Mouse (Mus musculus) heart, embryonic 14.5 days (tissue): ENCODE data around the gene Scn2a. TPM values are rescaled to one million over a fixed set of nuclear protein-coding genes. Genes with fewer than 3 reads are reported as not detected.

ENCODE experiments used
- ATAC-seq: fragments of 200-750 bp; cut with Nextera tagmentation; 2 replicates; pipeline ENCODE4 v1.8.0; 2017; ENCODE audit warnings: low read depth, moderate TSS enrichment; ENCODE audit not compliant: insufficient number of reproducible peaks, insufficient read depth, low FRiP score
- H3K27ac ChIP-seq, 2 experiments: fragments of 200-500 bp in 1 of 2; fragments of 300-500 bp in 1 of 2; sonication (generic) in 1 of 2; replicated peaks in 1 of 2; 2 replicates each; pipeline ENCODE4 v1.5.1; 2012 to 2014; ENCODE audit warnings: low read depth in 2 of 2, low read length in 2 of 2, control low read depth in 1 of 2, mild to moderate bottlenecking in 1 of 2, mixed read lengths in 1 of 2; ENCODE audit not compliant: control insufficient read depth in 1 of 2, insufficient read depth in 1 of 2
- H3K27me3 ChIP-seq: fragments of 300-500 bp; sonication (generic); 2 replicates; pipeline ENCODE4 v1.6.1; 2014; ENCODE audit warnings: mild to moderate bottlenecking, low read length, control low read depth; ENCODE audit not compliant: control insufficient read depth, insufficient read depth
- H3K36me3 ChIP-seq: fragments of 300-500 bp; sonication (generic); 2 replicates; pipeline ENCODE4 v1.6.1; 2014; ENCODE audit warnings: mild to moderate bottlenecking, control low read depth, low read length, mixed read lengths; ENCODE audit not compliant: control insufficient read depth, insufficient read depth
- H3K4me1 ChIP-seq, 2 experiments: fragments of 200-500 bp in 1 of 2; fragments of 300-500 bp in 1 of 2; sonication (generic) in 1 of 2; 2 replicates each; pipeline ENCODE4 v1.6.1; 2012 to 2014; ENCODE audit warnings: low read length in 2 of 2, control low read depth in 1 of 2, mixed read lengths in 1 of 2; ENCODE audit not compliant: control insufficient read depth in 2 of 2, insufficient read depth in 2 of 2
- H3K4me2 ChIP-seq: fragments of 300-500 bp; sonication (generic); 2 replicates; pipeline ENCODE4 v1.6.1; 2014; ENCODE audit warnings: mild to moderate bottlenecking, low read length
- H3K4me3 ChIP-seq, 2 experiments: fragments of 200-500 bp in 1 of 2; fragments of 300-500 bp in 1 of 2; sonication (generic) in 1 of 2; 2 replicates each; pipeline ENCODE4 v1.5.1; 2012 to 2014; ENCODE audit warnings: low read length in 2 of 2, mild to moderate bottlenecking in 2 of 2, control low read depth in 1 of 2, low read depth in 1 of 2, moderate library complexity in 1 of 2; ENCODE audit not compliant: control insufficient read depth in 1 of 2, insufficient read depth in 1 of 2
- H3K9ac ChIP-seq: fragments of 300-500 bp; sonication (generic); 2 replicates; pipeline ENCODE4 v1.6.1; 2014; ENCODE audit warnings: mild to moderate bottlenecking, low read length
- H3K9me3 ChIP-seq: fragments of 300-500 bp; sonication (generic); 2 replicates; pipeline ENCODE4 v1.6.1; 2016; ENCODE audit warnings: low read length, control low read depth; ENCODE audit not compliant: control insufficient read depth
- WGBS: fragments of 180-500 bp; shearing (Covaris S2); extraction: QIAGEN DNeasy Blood & Tissue Kit; methylation state at CpG from one replicate; pipeline ENCODE4 v1.1.7; 2014; 5-methylcytosine and 5-hydroxymethylcytosine counted together
- polyA plus RNA-seq: library from polyadenylated mRNA; unstranded; fragments of >200 nt; fragmentation: Nextera tagmentation; extraction: Ambion mirVana; gene quantifications from 2 replicates; pipeline ENCODE4 v1.2.1, GENCODE M21; 2014

Scn2a gene
- polyA plus RNA-seq, 1 experiment from 2014 or later = 1.4 TPM

DNA sequence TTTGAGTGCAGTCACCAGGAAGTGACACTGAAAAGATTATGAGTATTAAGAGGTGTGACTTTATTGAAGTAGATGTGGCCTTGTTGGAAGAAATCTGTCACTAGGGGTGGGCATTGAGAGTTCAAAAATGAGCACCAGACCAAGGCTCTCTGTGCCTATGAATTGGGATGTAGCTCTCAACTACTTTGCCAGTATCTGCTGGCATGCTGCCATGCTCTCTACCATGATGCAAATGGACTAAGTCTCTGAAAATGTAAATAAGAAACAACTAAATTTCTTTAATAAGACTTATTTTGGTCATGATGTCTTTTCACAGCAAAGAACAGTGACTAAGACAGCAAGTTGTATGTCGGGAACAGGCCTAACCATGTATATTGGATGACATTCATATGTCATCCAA lies 79.7 kb downstream of the Scn2a start:
- no peak for ATAC-seq
- WGBS = 84% methylated on average over 1 of the region's 1 CpGs
- Histone ChIP-seq H3K36me3 (no peaks in the 10 kb centered on the region), H3K27ac (no peak overlapping the region), H3K4me1 (no peaks in the 10 kb centered on the region), H3K4me3 (no peak overlapping the region), H3K9me3 (no peaks in the 10 kb centered on the region), H3K9ac (no peak overlapping the region), H3K4me2 (no peak overlapping the region), H3K27me3 (no peaks in the 10 kb centered on the region)

DNA sequence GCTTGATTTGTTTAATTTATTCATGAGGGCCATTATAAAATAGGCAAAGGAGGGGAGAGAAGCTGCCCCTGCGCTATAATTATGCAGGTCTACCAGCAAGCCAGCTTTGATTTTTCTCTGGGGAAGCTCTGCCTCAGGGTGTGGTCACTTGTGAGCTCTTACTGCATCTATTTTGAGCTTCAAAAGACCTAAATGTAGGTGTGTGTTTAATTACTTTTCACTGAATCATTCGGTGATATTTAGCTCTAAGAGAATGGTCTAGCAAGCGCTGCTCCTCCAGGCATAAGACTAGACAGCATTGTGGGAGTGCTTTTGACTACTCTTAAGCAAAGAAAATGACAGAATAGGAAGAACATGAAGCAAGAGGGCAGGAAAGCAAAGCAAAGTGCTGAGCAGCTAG lies 80.6 kb downstream of the Scn2a start:
- Histone ChIP-seq H3K9ac (no peak overlapping the region), H3K4me3 (no peak overlapping the region), H3K9me3 (no peaks in the 10 kb centered on the region), H3K27ac (no peak overlapping the region), H3K36me3 (no peaks in the 10 kb centered on the region), H3K4me1 (no peaks in the 10 kb centered on the region), H3K27me3 (no peaks in the 10 kb centered on the region), H3K4me2 (no peak overlapping the region)
- WGBS = 87% methylated on average over 3 of the region's 3 CpGs
- no peak for ATAC-seq

DNA sequence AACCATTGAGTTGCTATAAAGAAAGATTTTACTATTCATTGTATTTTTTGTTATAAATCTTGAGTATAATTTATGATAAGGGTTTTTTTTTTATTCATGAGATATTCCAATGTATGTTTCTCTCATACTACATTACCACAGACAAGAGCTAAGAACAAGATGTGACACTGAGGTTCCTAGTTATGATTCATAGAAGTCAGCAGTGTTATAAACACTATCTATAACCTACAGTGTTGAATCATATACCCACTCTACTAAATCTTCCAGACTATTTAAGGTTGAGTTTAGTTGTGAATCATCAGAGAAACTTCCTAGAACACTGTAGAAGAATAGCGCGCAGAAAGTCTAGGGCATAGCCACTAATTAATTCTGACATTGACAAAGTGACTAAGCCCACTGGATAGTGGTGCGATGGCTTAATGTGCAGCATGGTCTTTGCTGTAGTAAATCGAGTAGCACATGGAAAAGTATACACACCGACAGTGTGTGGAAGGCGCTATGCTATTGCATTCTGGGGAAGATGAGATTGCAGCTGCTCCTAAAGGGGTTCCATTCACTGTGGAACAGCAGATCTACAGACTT lies 101.7 kb downstream of the Scn2a start:
- Histone ChIP-seq H3K9ac (no peak overlapping the region), H3K4me2 (no peak overlapping the region), H3K4me1 (no peaks in the 10 kb centered on the region), H3K27me3 (no peaks in the 10 kb centered on the region), H3K9me3 (no peaks in the 10 kb centered on the region), H3K27ac (no peak overlapping the region), H3K4me3 (no peak overlapping the region), H3K36me3 (no peaks in the 10 kb centered on the region)
- 87% methylated on average over 6 of the region's 6 CpGs for whole genome bisulfite sequencing
- ATAC-seq = no peak

DNA sequence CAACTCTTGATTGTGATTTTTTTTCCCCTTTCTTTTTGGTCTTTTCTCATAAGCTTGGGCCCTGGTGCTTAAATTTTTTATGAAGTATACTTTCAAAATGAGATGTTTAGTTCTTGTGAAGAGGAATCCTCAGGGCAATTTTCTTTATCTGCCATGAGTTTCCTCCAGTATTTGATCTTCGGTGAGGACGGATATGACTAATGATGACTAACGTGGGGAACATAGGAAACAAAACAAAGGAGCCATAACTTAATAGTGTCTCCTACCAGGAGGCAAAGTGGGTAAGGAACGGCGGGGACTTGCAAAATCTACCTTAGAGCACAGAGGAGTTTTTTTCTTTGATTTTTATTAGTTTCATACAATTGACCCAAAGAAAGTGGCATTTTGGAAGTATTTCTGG lies 124.8 kb downstream of the Scn2a start:
- Histone ChIP-seq H3K4me2 (no peak overlapping the region), H3K27me3 (no peaks in the 10 kb centered on the region), H3K4me1 (no peaks in the 10 kb centered on the region), H3K4me3 (no peak overlapping the region), H3K9ac (no peak overlapping the region), H3K27ac (no peak overlapping the region), H3K36me3 (no peaks in the 10 kb centered on the region), H3K9me3 (no peaks in the 10 kb centered on the region)
- WGBS = 65% methylated on average over 5 of the region's 5 CpGs
- ATAC-seq = no peak

DNA sequence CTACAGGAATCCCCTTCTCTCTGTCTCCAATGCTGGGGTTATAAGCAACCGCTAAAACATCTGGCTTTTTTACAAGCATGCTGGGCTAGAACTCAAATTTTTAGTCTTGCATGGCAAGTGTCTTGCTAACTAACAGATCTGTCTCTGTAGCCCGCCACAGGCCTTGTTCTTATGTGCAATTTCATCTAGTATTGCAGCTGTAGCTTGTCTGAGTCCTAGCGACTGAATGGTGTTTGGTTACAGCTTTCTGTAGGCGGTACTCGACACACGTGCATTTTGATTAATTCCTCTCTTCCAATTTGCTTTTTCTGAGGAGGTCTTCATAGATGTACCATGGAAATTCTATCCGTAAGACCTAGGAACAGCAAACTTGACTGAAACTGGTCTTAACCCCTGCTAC lies 161.9 kb downstream of the Scn2a start:
- WGBS = 78% methylated on average over 7 of the region's 7 CpGs
- no peak overlapping the region for H3K4me3 ChIP-seq
- no peaks in the 10 kb centered on the region for H3K36me3 ChIP-seq
- H3K27ac ChIP-seq = no peak overlapping the region
- no peaks in the 10 kb centered on the region for H3K4me1 ChIP-seq
- no peaks in the 10 kb centered on the region for H3K9me3 ChIP-seq
- ATAC-seq = no peak
- no peak overlapping the region for H3K9ac ChIP-seq
- H3K4me2 ChIP-seq = no peak overlapping the region
- H3K27me3 ChIP-seq = no peaks in the 10 kb centered on the region

DNA sequence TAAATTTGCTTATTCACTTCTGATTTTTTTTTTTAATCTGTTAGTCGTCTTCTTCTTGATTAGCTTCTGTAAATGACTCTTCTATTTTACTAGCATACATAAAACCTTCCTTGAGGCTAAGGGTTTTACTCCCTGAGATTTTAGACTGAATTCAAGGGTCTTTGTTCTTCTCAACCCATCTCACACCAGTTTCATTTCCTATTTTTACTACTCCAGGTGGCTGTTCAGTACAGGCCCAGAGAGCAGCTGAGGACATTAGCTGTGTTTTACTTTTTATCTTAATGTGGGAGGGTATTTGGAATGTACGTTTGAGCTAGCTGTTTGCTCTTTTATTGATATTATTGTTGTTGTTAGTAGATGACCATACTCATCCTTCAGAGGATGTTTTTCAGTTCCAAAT lies 162.8 kb downstream of the Scn2a start:
- Histone ChIP-seq H3K9ac (no peak overlapping the region), H3K9me3 (no peaks in the 10 kb centered on the region), H3K27me3 (no peaks in the 10 kb centered on the region), H3K4me2 (no peak overlapping the region), H3K4me3 (no peak overlapping the region), H3K36me3 (no peaks in the 10 kb centered on the region), H3K27ac (no peak overlapping the region), H3K4me1 (no peaks in the 10 kb centered on the region)
- no peak for ATAC-seq
- WGBS = 63% methylated on average over 2 of the region's 2 CpGs

DNA sequence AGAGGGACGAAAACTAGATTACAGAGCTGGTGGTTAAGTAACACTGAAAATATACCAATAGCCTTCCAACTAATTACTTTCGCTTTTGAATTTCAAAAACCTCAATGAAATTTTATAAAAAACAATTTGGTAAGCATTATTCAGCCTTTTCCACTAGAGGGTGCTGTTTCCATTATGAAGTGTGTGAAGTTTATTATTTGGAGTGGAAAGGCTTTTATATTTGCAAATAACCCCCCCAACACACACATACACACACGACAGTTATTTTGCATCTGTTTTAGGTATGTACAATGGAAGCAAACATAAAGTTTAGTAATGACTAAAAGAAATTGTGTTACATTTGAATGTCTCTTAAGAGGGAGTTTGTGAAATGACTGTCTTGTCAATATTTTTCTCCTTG lies 171.9 kb downstream of the Scn2a start:
- H3K4me1 ChIP-seq = no peaks in the 10 kb centered on the region
- no peaks in the 10 kb centered on the region for H3K36me3 ChIP-seq
- 31% methylated on average over 3 of the region's 3 CpGs for WGBS
- H3K27ac ChIP-seq = no peak overlapping the region
- H3K9ac ChIP-seq = peak overlapping the region; percentile 27; the same call in 1 of the 2 replicates
- ATAC-seq = no peak
- no peak overlapping the region for H3K4me3 ChIP-seq
- H3K27me3 ChIP-seq = no peaks in the 10 kb centered on the region; the same call in 1 of the 2 replicates
- H3K4me2 ChIP-seq = no peak overlapping the region
- peaks cover 4% of the 10 kb centered on the region for H3K9me3 ChIP-seq

DNA sequence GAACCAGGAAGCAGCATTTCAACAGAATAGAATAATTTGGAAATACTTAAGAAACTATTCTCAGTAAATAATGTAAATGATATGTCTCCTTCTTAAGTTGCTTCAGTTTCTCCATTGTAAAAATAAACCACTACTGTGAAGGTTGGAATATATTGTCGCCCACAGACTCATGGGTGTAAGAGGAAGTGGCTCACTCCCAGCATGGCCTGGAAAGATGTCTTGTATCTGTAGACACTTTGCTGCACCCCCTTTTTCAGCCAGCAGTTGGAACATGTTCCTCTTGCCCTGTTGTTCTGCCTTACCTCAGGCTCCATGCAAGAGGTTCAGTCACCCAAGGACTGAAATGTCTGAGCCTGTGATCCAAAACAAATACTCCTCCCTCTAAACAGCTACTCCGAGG lies 173.0 kb downstream of the Scn2a start:
- no peak overlapping the region for H3K4me2 ChIP-seq
- no peaks in the 10 kb centered on the region; the same call in 1 of the 2 replicates for H3K27me3 ChIP-seq
- WGBS = 89% methylated on average over 2 of the region's 2 CpGs
- no peak overlapping the region for H3K4me3 ChIP-seq
- no peak for ATAC-seq
- no peak overlapping the region for H3K27ac ChIP-seq
- H3K9ac ChIP-seq = no peak overlapping the region
- H3K36me3 ChIP-seq = no peaks in the 10 kb centered on the region
- H3K9me3 ChIP-seq = peaks cover 4% of the 10 kb centered on the region
- no peaks in the 10 kb centered on the region for H3K4me1 ChIP-seq
